ENCODE assay signal across 8 mouse cellular contexts in genomic region chr5:23890734-23891133, GRCm38 (mm10). TPM values are rescaled to one million over a fixed set of nuclear protein-coding genes. Genes with fewer than 3 reads are reported as not detected.
A peak's percentile ranks its signal among the peaks of the same experiment; 100 is the strongest.
DNase-seq lines count a peak whose midpoint lies in the region; ATAC-seq lines count a peak whose summit lies in the region.

No protein-coding gene starts in this region.

- H3K4me3 ChIP-seq in liver, embryonic 15.5 days (replicated peaks): no peak overlapping the region

- no peaks in the 10 kb centered on the region for H3K9me3 ChIP-seq in liver, embryonic 15.5 days (replicated peaks)

- H3K27ac ChIP-seq in liver, embryonic 15.5 days (replicated peaks): no peak overlapping the region

- peak; percentile 51; the same call in 1 of the 2 replicates for ATAC-seq in liver, embryonic 15.5 days (ENCODE audit: insufficient read depth)

- peaks cover 21% of the 10 kb centered on the region for H3K4me1 ChIP-seq in liver, embryonic 15.5 days (replicated peaks)

- H3K9ac ChIP-seq in liver, embryonic 15.5 days: no peak overlapping the region

- H3K36me3 ChIP-seq in liver, embryonic 15.5 days (replicated peaks): no peaks in the 10 kb centered on the region

- 34% methylated on average over 10 of the region's 10 CpGs for WGBS in liver, embryonic 15.5 days (ENCODE audit: insufficient replicate concordance)

- peaks cover 12% of the 10 kb centered on the region; the same call in 1 of the 2 replicates for H3K27me3 ChIP-seq in liver, embryonic 15.5 days

- DNase-seq in B cell, adult 2 months: peak; percentile 57 to 66
- DNase-seq in NIH3T3 (ENCODE audit: low read depth): peak; percentile 74
- peak; percentile 72 to 90 for DNase-seq in cerebellum, postnatal 14 days
- peak; percentile 78 for DNase-seq in gastrocnemius, postnatal 10 days
- peak; percentile 77 to 91 for DNase-seq in kidney, postnatal 36 days
- peak; percentile 75 to 76 for DNase-seq in right cerebral cortex, adult 2 months (ENCODE audit: low spot score in 2 of 2)
- DNase-seq in yolk sac, embryonic 10.5 days (ENCODE audit: low spot score): peak; percentile 63

- H3K4me2 ChIP-seq in liver, embryonic 15.5 days: no peak overlapping the region

RNA-seq across cellular contexts. Expression of gene Tomm7, which starts 46.8 kb away (rescaled TPM):
- total RNA-seq in gastrocnemius, postnatal 10 days (2021): 10 to 100 TPM; 54.0 to 56.1 TPM
- polyA plus RNA-seq in liver, embryonic 15.5 days (2015; fragmentation: Nextera tagmentation; extraction: Ambion mirVana): 49.5 and 59.8 TPM in 2 replicates
